Mouse (Mus musculus): ENCODE data around the gene Hectd4.

- TF ChIP-seq CTCF (IDR thresholded peaks at IDR 0.05; ENCODE audit: extremely low read depth, insufficient read length, insufficient replicate concordance, low read depth, low read length) (no peak), POLR2A (IDR thresholded peaks at IDR 0.05; ENCODE audit: low read depth, low read length) (no peak)
Observed at GRCm38 (mm10) chr5:121248766-121249394, 28.9 kb downstream of the Hectd4 start.

Measured in small intestine, adult 2 months (tissue).